Mouse (Mus musculus) gastrocnemius, adult 2 months (tissue): ENCODE measurements at regions not wholly inside any gene's neighbourhood (a gene's known extent, or its start where the extent isn't known, plus 50 kb on each side); places are given as distances from the start of the nearest gene placed in this dataset.

Source experiments
- DNase-seq: peaks from one replicate; pipeline ENCODE4 v3.0.0; 2022
- H3K27ac ChIP-seq: fragments of 200-600 bp; 2 replicates; pipeline ENCODE4 v1.8.1; 2022; ENCODE audit warnings: mild to moderate bottlenecking
- H3K4me3 ChIP-seq: fragments of 200-600 bp; 2 replicates; pipeline ENCODE4 v1.8.1; 2022; ENCODE audit warnings: mild to moderate bottlenecking, moderate library complexity
- CTCF ChIP-seq: fragments of 200-600 bp; IDR thresholded peaks from 2 replicates; pipeline ENCODE4 v1.8.1; 2022; ENCODE audit warnings: antibody characterized with exemption, mild to moderate bottlenecking, moderate library complexity
- intact Hi-C: fragments of 180-260 bp; cut with DNase I; formaldehyde crosslinking; loops from one replicate; pipeline ENCODE4 v1.15.1; 2025

DNA sequence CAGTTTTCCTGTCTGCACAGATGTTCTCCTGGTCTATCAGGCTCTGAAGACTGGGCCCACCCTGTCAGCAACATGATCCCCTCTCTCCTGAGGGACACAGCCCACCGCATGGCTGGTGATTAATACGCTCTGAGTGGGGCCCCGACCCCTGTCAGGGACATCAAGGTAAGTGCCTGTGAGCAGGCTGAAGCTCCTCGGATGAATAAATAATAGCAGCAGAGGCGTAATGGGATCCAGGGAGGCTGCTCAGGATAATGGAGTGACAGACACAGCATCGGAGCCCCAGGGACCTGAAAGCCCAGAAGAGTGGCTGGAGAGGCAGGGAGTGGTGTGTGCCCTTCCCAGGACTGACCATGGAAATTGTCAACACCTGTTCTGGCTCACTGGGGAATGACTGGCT lies 107.4 kb upstream of the Pcbd1 start:
- intact Hi-C loops, result no loop called here
- no peak for TF ChIP-seq CTCF
- no peak for DNase-seq
- H3K4me3 ChIP-seq, result no peak overlapping the region
- no peak overlapping the region for H3K27ac ChIP-seq

- no peak for TF ChIP-seq CTCF
- H3K4me3 ChIP-seq, result no peak overlapping the region
- intact Hi-C loops, result no loop called here
These were observed 115.5 kb upstream of the Pcbd1 start for GRCm38 (mm10) chr10:60973615-60974014.

GRCm38 (mm10) chr10:60964843-60965242 lies 124.3 kb upstream of the Pcbd1 start:
- no peak for TF ChIP-seq CTCF
- Histone ChIP-seq H3K27ac (no peak overlapping the region), H3K4me3 (no peak overlapping the region)
- intact Hi-C loops, result no loop called here
- DNase-seq, result no peak

More at GRCm38 (mm10) chr10:60973615-60974014, 115.5 kb upstream of the Pcbd1 start:
- no peak for DNase-seq
- no peak overlapping the region for H3K27ac ChIP-seq

GRCm38 (mm10) chr10:60957820-60958233 lies 126.4 kb upstream of the Unc5b start:
- Histone ChIP-seq H3K27ac (no peak overlapping the region), H3K4me3 (peak overlapping the region; percentile 26; the same call in 1 of the 2 replicates)
- DNase-seq, result no peak
- TF ChIP-seq CTCF, result no peak
- intact Hi-C loops, result no loop called here

- TF ChIP-seq CTCF, result no peak
- no peak for DNase-seq
- Histone ChIP-seq H3K4me3 (no peak overlapping the region), H3K27ac (no peak overlapping the region)
- intact Hi-C loops, result no loop called here
These were observed 124.1 kb upstream of the Unc5b start for GRCm38 (mm10) chr10:60955467-60955866.

GRCm38 (mm10) chr10:60952495-60952894 lies 121.1 kb upstream of the Unc5b start:
- Histone ChIP-seq H3K27ac (no peak overlapping the region), H3K4me3 (no peak overlapping the region)
- intact Hi-C loops, result no loop called here
- DNase-seq, result no peak
- TF ChIP-seq CTCF, result no peak

GRCm38 (mm10) chr10:60948983-60949677 lies 117.7 kb upstream of the Unc5b start:
- Histone ChIP-seq H3K4me3 (no peak overlapping the region), H3K27ac (no peak overlapping the region)
- no peak for TF ChIP-seq CTCF
- DNase-seq, result no peak
- intact Hi-C loops, result no loop called here

GRCm38 (mm10) chr10:60943074-60943473 lies 111.7 kb upstream of the Unc5b start:
- no peak for TF ChIP-seq CTCF
- Histone ChIP-seq H3K4me3 (no peak overlapping the region), H3K27ac (no peak overlapping the region)
- DNase-seq, result no peak
- intact Hi-C loops, result no loop called here

- DNase-seq, result no peak
- TF ChIP-seq CTCF, result no peak
- no peak overlapping the region for H3K4me3 ChIP-seq
- no peak overlapping the region for H3K27ac ChIP-seq
- intact Hi-C loops, result no loop called here
These were observed 107.4 kb upstream of the Unc5b start for GRCm38 (mm10) chr10:60938749-60939148.

DNA sequence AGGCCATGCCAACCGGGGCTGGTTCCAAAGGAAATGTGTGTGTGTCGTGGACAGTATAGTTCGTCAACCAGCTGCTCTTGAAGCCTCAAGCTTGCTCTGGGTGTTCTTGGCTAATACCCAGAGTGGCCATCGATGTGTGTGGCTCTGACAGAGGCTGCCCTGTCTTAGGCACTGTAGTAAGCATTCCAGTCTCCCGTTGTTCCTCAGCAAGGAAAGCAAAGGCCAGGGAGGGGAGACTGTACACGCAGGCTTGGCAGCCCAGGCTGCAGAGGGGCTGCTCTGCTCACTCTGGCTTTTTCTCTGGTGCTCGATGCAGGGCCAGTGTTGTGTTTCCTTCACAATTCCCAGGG lies 106.1 kb upstream of the Unc5b start:
- Histone ChIP-seq H3K4me3 (no peak overlapping the region), H3K27ac (no peak overlapping the region)
- intact Hi-C loops, result no loop called here
- peak; percentile 40 for DNase-seq
- TF ChIP-seq CTCF, result no peak

GRCm38 (mm10) chr10:60936659-60937516 lies 105.5 kb upstream of the Unc5b start:
- Histone ChIP-seq H3K27ac (no peak overlapping the region), H3K4me3 (no peak overlapping the region)
- no peak for TF ChIP-seq CTCF
- DNase-seq, result no peak
- intact Hi-C loops, result no loop called here

GRCm38 (mm10) chr10:60934297-60935286 lies 103.2 kb upstream of the Unc5b start:
- Histone ChIP-seq H3K4me3 (no peak overlapping the region), H3K27ac (peak overlapping the region; percentile 31; the same call in 1 of the 2 replicates)
- DNase-seq, result peak; percentile 47
- TF ChIP-seq CTCF, result no peak
- intact Hi-C loops, result no loop called here

GRCm38 (mm10) chr10:60933891-60934290 lies 102.5 kb upstream of the Unc5b start:
- no peak for TF ChIP-seq CTCF
- intact Hi-C loops, result no loop called here
- H3K4me3 ChIP-seq, result no peak overlapping the region
- DNase-seq, result no peak
- H3K27ac ChIP-seq, result no peak overlapping the region
